Mouse (Mus musculus) embryo, embryonic 9.5 days (tissue): ENCODE results near the gene Zfhx3.

Source experiments
- DNase-seq: peaks from one replicate; pipeline ENCODE4 v3.0.0-alpha.2; 2017; ENCODE audit errors: extremely low spot score

Gene Zfhx3

GRCm38 (mm10) chr8:108647556-108647955 lies 705.1 kb downstream of the Zfhx3 start:
- DNase-seq = no peak

GRCm38 (mm10) chr8:108648993-108649392 lies 706.5 kb downstream of the Zfhx3 start:
- DNase-seq = no peak

GRCm38 (mm10) chr8:108650837-108651236 lies 708.4 kb downstream of the Zfhx3 start:
- no peak for DNase-seq

- DNase-seq = peak; percentile 10
Observed at GRCm38 (mm10) chr8:108661486-108662093, 719.1 kb downstream of the Zfhx3 start.

DNA sequence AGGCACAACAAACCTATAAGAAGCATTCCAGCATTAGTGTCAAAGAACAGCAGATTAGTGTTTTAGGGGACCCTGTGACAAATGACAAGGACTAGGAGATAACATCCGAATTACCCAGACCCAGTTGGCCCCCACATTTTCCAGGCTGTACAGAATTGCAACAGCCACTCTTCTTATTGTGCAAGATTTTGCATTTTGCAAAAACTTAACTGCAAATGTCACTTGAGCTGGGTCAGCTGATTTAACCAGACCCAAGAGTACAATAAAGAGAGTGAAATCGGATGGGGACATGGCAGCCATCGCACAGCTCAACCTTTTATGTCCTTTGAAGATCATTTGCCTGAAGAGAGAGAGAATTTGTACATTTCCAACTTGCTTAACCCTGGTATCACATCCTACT lies 720.3 kb downstream of the Zfhx3 start:
- DNase-seq = no peak

DNA sequence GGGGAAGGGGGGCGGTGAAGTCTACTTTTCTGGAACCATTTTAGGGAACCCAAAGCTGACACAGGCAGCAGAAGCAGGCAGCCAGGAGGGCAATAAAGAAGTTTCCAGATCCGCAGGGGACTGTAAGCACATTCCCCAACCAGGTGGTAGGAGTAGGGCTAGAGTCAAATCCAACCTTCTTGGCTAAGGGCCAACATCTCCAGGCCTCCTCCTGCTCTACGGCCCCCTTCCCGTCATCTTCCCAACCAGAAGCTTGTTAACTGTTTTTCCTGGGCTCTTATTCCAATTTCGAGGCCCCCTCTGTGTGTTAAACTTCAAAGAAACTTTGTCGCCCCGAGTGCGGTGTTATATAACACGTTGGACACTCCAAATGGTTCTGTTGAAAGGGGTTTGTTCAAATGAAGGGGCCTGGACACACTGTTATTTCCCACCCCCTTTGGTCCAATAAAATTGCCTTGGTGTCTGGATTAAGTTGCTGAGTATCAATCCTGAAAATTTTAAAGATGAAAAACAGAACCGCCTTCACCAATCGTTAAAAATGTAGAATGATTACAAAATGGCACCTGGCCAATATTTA lies 729.6 kb downstream of the Zfhx3 start:
- DNase-seq = no peak

DNA sequence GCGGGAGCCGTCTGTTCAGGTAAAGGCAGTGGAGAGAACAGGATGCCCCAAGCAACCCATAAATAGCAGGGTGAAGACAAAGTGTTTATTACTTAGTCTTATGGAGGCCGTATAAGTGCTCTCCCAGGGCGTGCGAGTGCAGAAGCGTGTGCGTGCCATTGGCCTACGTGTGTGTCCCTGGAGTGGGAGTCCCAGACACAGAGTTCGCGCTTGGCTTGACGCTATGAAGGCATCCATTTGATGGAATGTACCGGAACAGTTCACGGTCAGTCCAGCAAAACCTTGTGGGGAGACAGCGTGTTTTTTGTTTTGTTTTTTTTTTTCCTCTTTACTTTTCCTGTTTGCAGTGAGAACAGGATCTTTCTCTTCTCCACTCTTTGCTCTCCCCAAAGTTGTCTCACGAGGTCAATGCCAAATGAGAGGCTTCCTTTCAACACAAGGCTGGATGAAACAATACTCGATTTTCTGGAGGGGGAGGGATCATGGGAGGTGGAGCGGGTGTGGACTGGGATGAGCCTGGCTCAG lies 732.6 kb downstream of the Zfhx3 start:
- no peak for DNase-seq

DNA sequence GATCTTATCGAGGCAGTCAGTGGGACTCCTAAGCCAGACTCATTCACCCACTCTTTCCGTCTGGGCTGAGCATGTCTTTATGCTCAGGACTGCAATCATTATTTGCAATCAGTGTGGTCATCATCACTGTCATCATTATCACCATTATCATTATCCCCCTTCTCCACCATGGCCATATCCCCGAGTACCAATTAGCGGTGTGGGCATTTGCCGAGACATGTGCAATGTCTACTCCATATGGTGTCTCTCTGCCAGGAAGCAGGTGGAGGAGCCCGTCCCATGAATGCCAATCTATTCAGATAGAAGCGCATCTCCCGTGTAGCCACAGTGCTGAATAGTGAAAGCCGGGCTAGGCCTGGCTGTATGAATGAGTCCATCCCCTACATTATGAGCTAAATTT lies 747.2 kb downstream of the Zfhx3 start:
- no peak for DNase-seq

DNA sequence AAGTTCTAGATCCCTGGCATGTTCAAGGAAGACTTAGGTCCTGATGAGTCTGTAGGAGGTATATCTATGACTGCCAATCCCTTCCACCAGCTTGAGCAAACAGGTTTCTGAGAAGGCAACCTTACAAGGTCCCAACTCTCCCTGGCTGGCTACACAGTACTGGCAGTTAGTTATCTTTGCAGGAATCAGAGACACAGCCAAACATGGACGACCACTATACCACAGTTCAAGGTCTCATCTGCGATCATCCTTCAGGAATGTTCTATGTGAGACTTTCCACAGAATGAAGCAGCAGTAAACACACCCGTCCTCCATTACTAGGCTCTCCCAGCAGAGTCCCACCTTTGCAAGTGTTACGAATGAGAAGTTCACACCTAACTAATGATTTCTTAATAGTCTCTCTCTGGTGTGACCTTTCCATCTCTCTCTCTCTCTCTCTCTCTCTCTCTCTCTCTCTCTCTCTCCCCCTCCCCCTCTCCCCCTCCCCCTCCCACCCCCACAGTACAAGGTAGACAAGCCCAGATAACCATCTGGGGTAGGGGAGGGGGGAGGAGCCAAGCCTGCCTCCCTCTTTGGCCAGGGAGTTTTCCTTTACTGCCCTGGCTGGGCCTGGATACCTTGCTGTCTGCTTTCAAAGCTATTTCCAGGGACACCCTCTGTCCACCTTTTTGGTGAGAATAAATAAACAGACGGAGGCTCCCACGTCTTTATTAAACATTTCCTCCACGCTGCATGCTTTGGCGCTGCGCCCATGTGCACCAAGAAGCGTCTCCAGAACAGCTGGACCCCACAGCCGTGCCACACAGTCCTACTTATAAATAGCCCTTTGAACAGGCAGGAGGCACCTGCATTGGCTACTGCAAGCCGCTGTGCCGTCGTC lies 748.4 kb downstream of the Zfhx3 start:
- peak; percentile 34 for DNase-seq

DNA sequence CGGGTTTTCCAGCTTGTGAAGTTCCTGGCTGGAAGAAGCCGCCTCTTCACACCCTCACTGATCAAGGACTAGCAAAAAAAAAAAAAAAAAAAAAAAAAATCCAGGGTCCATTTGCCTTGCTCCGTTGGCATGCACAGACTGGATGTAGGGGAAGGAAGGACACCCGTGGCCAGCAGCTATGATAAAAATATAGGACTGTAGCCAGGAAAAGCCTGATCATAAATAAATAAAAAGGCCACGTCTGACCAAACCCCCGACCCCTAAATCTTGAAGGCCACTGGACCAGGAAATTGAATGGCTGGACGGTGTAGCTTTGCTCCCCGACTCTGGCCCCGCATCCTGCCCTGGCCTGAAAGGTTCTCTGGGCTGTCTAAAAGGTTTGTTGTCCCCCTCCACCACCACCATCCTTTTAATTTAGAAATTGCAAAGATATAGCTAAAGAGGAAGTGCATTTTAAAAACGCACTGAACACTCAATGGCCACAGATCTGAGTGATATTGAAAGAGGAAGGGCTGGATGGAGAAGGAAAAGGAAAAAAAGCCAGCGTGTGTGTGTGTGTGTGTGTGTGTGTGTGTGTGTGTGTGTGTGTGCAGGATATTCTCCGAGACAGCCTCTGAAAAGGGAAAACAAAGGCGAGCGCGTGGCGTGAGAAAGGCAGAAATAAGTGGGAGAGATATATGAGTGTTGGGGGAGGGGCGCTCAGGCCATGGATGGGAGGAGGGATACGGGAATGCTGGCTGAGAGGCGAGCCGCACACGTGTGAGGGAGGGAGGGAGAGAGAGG lies 749.2 kb downstream of the Zfhx3 start:
- DNase-seq = peak; percentile 66

GRCm38 (mm10) chr8:108692239-108692627 lies 749.8 kb downstream of the Zfhx3 start:
- peak; percentile 63 for DNase-seq

DNA sequence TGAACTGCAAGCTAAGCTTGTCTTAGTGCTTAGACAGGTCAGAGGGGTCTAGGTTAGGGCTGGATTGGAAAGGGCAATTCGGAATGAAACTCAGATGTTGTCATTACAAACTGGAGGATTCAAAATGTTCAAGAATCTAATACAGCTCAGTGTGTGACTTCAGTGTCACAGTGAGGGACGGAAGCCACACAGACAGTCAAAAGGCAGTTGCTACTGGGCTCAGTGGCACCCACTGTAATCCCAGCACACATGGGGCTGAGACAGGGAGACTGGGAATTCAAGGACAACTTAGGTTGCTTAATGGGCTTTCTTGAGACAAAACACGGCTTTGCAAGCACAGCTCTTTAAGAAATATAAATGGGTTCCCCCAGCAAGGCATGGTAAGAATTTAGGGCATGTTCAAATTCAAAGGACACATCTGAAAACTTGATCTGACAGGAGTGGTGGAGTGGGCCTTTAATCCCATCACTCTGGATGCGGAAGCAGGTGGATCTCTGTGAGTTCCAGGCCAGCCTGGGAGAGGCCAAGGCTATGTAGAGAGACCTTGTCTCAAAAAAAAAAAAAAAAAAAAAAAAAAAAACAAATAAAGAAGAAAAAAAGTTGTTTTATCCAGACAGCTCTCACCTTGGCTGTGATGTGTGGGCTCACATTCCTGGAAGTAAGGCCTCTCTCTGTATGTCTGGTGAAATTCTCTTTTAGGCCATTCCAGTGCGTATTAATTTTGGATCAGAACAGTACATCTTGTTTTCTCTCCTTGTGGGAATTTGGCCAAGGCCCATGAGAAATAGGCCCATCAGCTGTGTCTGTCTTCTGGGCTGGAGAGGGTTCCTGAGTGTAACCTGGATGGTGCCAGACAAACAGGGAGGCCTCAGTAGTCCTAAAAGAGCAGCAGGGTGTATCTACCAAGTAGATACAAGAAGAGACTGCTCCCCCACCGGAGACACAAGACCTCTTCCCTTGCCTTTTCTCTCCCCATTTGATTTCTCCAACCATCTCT lies 750.5 kb downstream of the Zfhx3 start:
- DNase-seq = no peak

DNA sequence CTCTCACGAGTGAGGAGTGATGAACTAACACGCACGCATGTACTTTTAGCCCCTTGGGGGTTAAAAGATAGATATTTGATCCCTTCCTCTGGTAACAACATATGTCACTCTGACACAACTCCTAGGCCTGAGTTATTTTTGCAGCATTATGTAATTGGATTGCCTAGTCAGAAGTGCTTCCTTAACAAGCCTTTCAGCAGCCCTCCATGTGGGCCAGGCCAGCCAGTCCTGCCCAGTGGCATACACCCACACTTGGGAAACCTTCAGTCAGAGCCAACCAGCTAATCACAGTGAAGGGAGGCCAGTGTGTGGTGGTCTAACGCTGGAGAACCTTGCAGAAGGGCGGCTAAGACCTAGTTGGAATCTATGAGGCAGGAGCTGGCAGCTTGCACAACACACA lies 751.4 kb downstream of the Zfhx3 start:
- no peak for DNase-seq

GRCm38 (mm10) chr8:108694516-108694915 lies 752.1 kb downstream of the Zfhx3 start:
- DNase-seq = no peak

GRCm38 (mm10) chr8:108695242-108695880 lies 752.9 kb downstream of the Zfhx3 start:
- peak; percentile 16 for DNase-seq

GRCm38 (mm10) chr8:108695938-108696630 lies 753.6 kb downstream of the Zfhx3 start:
- DNase-seq = peak; percentile 63

DNA sequence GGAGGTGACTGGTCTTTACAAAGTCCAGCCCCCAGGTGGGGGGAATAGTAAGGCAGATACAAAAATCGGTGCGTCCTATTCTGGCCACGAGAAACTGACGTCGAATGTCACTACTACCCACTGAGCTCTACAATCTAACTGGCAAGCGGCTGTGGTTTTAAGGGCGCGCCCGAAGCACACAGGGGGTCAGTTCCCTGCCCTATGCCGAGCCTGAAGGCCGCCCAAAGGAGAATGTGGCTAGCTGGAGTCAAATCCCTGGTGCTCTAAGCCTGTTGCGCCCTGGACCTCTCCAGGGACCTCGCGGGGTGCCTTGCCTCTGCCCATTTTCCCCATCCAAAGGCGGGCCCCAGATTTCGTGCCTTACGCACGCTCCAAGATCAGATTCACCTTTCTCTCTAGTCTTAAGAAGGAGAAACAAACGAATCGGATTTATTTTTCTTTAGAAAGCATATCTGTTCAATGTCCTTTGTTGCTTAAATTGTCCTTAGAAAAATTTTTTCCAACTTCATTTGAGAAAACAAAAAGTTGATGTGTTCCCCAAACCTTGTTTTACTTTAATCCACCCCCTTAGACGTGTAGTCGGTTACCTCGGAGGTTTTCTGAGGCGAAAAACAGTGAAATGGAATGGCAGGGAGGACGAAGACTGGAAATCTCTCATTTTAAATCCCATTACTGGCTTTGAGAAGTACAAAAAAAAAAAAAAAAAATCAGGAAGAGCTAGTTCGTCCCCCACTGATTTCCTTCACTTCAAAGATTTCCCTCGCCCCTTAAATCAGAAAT lies 754.4 kb downstream of the Zfhx3 start:
- peak; percentile 33 for DNase-seq

DNA sequence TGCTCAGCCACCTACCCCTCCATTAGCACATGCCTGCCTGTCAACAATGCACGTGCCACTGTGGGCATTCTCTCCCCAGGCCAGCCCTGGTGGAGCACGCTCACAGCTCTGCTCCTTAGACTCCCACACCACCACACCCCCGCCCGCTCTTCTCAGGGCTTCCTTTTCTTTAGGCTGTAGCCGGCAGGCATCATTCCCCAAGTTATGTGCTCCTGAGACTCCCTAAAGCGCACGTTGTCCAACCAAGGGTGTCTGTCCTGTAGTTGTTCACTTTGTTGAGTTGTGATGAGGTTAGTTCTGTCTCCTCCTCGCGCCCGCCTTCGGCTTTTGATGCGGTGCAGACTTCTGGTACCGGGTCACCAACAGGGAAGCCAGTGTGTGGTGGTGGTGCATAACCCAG lies 755.1 kb downstream of the Zfhx3 start:
- no peak for DNase-seq
